In the genomic region with DNA sequence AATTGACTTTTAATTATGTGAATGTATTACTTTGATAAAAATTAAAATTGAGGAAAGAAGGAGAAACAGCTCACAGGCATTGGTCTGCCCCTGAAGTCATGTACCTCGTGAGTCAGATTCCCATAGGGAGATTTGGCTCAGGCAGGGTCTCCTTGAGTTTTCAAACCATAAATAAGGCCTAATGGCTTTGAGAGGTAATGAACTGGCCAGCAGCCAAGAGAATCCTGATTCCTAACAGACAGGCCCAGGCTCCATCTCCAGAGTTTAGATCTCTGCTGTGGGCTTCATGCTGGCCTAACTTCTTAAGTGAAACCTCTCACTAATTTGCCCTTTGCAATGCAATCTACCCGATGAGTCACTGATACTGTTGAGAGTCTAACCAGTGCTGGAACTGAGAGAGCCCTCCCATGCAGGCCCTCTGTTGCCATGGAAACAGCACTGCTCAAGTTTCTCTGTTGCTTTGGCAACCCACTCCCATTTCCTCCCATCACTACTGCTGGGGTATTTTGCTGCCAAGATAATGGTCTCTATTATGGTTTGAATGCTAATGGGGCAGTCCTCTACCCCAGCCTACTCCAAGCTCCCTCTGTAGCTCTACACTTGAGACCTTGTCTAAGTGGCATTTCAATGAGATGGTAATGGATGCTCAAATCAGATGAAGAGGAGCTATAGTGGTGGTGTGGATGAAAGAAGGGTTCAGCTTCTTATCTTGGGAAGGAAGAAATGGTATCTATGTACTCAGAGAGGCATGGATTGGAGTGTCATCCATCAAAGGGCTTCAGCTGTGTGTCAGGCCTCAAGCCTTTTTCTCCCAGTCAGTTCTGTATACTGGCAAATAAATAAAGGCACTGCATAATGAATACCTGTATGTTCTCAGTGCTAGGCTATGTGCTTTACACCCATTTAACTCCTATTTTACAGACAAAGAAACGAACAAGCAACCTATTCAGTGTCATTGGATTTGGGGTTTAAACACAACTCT, we compare ENCODE assay signal across 8 mouse cellular contexts.
DNase-seq lines count a peak whose midpoint lies in the region; ATAC-seq and TF ChIP-seq lines count a peak whose summit lies in the region.

No protein-coding gene starts in this region.

- TF ChIP-seq POLR2A in olfactory bulb, adult 2 months (IDR thresholded peaks at IDR 0.05; ENCODE audit: insufficient read depth, low read depth, low read length): no peak

- peak; percentile 93 for ATAC-seq in frontal cortex, adult (ENCODE audit: low TSS enrichment)

- DNase-seq in adrenal gland, adult (ENCODE audit: inconsistent age in 2 of 2, low spot score in 1 of 2): peak; percentile 56 to 87
- DNase-seq in adrenal gland, postnatal 4 days (ENCODE audit: low spot score in 2 of 2): no peak
- peak; percentile 27 for DNase-seq in adrenal gland, postnatal 25 days
- DNase-seq in left cerebral cortex, adult 2 months (ENCODE audit: extremely low spot score in 1 of 2, low spot score in 2 of 2): peak; percentile 68 to 78
- no peak for DNase-seq in heart, postnatal 25 days (ENCODE audit: low spot score)
- DNase-seq in cerebellum, adult 18-20 months: no peak

- no peak overlapping the region for H3K4me3 ChIP-seq in left cerebral cortex, adult 2 months
- H3K4me3 ChIP-seq in olfactory bulb, adult 2 months (ENCODE audit: insufficient read depth, low read depth, low read length): no peak overlapping the region

- intact Hi-C loops in left cerebral cortex, adult 2 months (cut with DNase I): loop anchor here (5.0 kb wide), 3 partner anchors 63 to 108 kb away; no protein-coding TSS in a partner anchor
- intact Hi-C loops in heart, postnatal 25 days (cut with DNase I): no loop called here

- H3K4me1 ChIP-seq in olfactory bulb, adult 2 months (ENCODE audit: control insufficient read depth, insufficient read depth, low read length): peaks cover 14% of the 10 kb centered on the region

- WGBS in olfactory bulb, adult 2 months: 18% methylated on average over 3 of the region's 3 CpGs

- TF ChIP-seq CTCF in left cerebral cortex, adult 2 months (IDR thresholded peaks at IDR 0.05): no peak
- TF ChIP-seq CTCF in olfactory bulb, adult 2 months (IDR thresholded peaks at IDR 0.05; ENCODE audit: insufficient read depth, low read depth, low read length): no peak

- H3K27ac ChIP-seq in left cerebral cortex, adult 2 months: peak overlapping the region; percentile 80
- H3K27ac ChIP-seq in olfactory bulb, adult 2 months (ENCODE audit: insufficient read depth, low read depth, low read length): peak overlapping the region; percentile 93

Comparison
In these comparisons a context has a peak if more than half of its experiments do, and no peak if none do; other contexts are left out.
1. DNase-seq: peak in adrenal gland, adult (2 of 2), adrenal gland, postnatal 25 days (single experiment) and left cerebral cortex, adult 2 months (2 of 2); none in adrenal gland, postnatal 4 days (0 of 2), heart, postnatal 25 days (single experiment) and cerebellum, adult 18-20 months (0 of 2).